ENCODE assay signal across 16 mouse cellular contexts in the genomic region with DNA sequence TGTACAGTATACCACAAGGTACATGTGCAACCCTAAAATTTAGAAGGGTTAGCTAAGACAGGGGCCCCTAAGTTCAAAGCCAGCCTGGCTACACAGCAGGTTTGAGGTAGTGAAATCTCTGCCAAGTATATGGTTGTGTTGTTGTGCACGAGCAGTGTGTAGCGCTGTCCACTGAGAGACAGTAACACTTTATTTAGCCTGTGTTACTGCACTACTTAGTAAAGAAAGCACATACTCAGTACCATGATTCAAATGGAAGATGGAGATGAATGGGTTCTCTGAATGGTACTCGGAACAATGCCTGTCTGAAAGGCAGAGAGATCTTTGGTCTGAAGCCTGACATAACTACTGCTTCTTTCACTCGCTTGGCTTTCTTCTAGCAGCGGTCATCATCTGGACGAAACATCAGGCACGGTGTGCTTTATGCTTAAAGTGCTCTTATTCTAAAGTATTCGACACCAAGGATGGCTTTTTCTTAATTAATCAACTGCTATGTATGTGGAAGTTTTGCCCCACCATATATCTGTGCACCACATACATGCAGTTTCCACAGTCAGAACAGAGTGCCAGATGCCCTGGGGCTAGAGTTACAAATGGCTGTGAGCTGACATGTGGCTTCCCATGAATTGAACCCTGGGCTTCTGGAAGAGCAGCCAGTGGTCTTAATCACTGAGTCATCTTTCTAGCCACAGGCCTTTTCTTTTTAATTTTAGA. TPM values are rescaled to one million over a fixed set of nuclear protein-coding genes. Genes with fewer than 3 reads are reported as not detected.
"Had no signal": no experiment of that assay in that cellular context is flagged by ENCODE, and none has a peak within 500 bp of the region (broad histone marks: within the 10 kb centered on the region; RNA-seq: fewer than 3 reads in every experiment).

No protein-coding gene starts in this region.

- H3K27ac ChIP-seq: layer of hippocampus, adult 2 months; limb, embryonic 12.5 days; liver, embryonic 13.5 days; lung, embryonic 15.5 days; macrophage; midbrain, embryonic 13.5 days had no signal

- H3K9me3 ChIP-seq: limb, embryonic 12.5 days; liver, embryonic 13.5 days; lung, embryonic 15.5 days; megakaryocyte, embryonic 14.5 days; midbrain, embryonic 13.5 days had no signal

- H3K4me1 ChIP-seq: limb, embryonic 12.5 days; liver, embryonic 13.5 days; midbrain, embryonic 13.5 days had no signal

- H3K4me3 ChIP-seq: layer of hippocampus, adult 2 months; limb, embryonic 12.5 days; liver, embryonic 13.5 days; lung, embryonic 15.5 days; megakaryocyte, embryonic 14.5 days; midbrain, embryonic 13.5 days had no signal

- ATAC-seq: intestine, embryonic 16.5 days; liver, postnatal 0 days; midbrain, embryonic 13.5 days had no signal

- H3K9ac ChIP-seq: limb, embryonic 12.5 days; liver, embryonic 13.5 days; liver, postnatal 0 days; lung, embryonic 15.5 days; midbrain, embryonic 13.5 days had no signal

- H3K4me2 ChIP-seq: limb, embryonic 12.5 days; liver, embryonic 13.5 days; lung, embryonic 15.5 days; midbrain, embryonic 13.5 days had no signal

- H3K27me3 ChIP-seq: limb, embryonic 12.5 days; liver, embryonic 13.5 days; lung, embryonic 15.5 days; megakaryocyte, embryonic 14.5 days; midbrain, embryonic 13.5 days had no signal

- DNase-seq: kidney, adult 2 months; kidney, postnatal 4 days; liver; liver, embryonic 13.5 days; liver, postnatal 0 days; lung, postnatal 14 days; right cerebral cortex, adult 18-20 months; right cerebral cortex, postnatal 25 days; thymus, postnatal 4 days had no signal

RNA-seq across cellular contexts. Expression of gene Ascl4, which starts 21.2 kb away (rescaled TPM):
- polyA plus RNA-seq: liver, embryonic 13.5 days; liver, postnatal 0 days; macrophage had no signal
